Mouse (Mus musculus) stomach, postnatal 0 days (tissue): ENCODE results near the gene Safb.

Experiments used
- CTCF ChIP-seq: IDR thresholded peaks from 2 replicates; pipeline ENCODE4 v1.5.1; 2016; ENCODE audit warnings: antibody characterized with exemption, low read depth, mild to moderate bottlenecking, moderate library complexity
- EP300 ChIP-seq: optimal IDR thresholded peaks from 2 replicates; pipeline ENCODE3; 2016; ENCODE audit warnings: antibody characterized with exemption

GRCm38 (mm10) chr17:56616725-56617124 is 32.1 kb downstream of the Safb start:
- TF ChIP-seq CTCF = no peak
- TF ChIP-seq EP300 = no peak
